Mouse (Mus musculus) E14TG2a.4 (cell line): ENCODE data around the gene Gm11938.
"Not testable (repeated sequence)": the region's sequence is repeated elsewhere in the genome, so short reads cannot be mapped to it uniquely, and the experiment has no call there.

Experiments
- H3K27me3 ChIP-seq: 2 replicates; pipeline ENCODE4 v1.6.1; 2014; ENCODE audit warnings: low read length, control low read depth; ENCODE audit not compliant: insufficient read depth
- H3K36me3 ChIP-seq: 2 replicates; pipeline ENCODE4 v1.6.1; 2014; ENCODE audit warnings: low read length, control low read depth; ENCODE audit not compliant: insufficient read depth
- H3K4me1 ChIP-seq: replicated peaks from 2 replicates; pipeline ENCODE4 v1.6.1; 2014; ENCODE audit warnings: low read depth, low read length, control low read depth
- H3K4me3 ChIP-seq: replicated peaks from 2 replicates; pipeline ENCODE4 v1.5.1; 2014; ENCODE audit warnings: mild to moderate bottlenecking, low read length
- H3K9me3 ChIP-seq: 2 replicates; pipeline ENCODE4 v1.6.1; 2014; ENCODE audit warnings: low read length, control low read depth
- CTCF ChIP-seq: conservative IDR thresholded peaks from 2 replicates; pipeline ENCODE4 v1.5.1; 2014; ENCODE audit warnings: low read length
- NANOG ChIP-seq: IDR thresholded peaks from 2 replicates; pipeline ENCODE4 v1.6.1; 2014; ENCODE audit warnings: borderline replicate concordance, low read length, mixed read lengths
- POU5F1 ChIP-seq: IDR thresholded peaks from 2 replicates; pipeline ENCODE4 v1.6.1; 2014; ENCODE audit warnings: low read length, borderline replicate concordance

The Gm11938 gene

DNA sequence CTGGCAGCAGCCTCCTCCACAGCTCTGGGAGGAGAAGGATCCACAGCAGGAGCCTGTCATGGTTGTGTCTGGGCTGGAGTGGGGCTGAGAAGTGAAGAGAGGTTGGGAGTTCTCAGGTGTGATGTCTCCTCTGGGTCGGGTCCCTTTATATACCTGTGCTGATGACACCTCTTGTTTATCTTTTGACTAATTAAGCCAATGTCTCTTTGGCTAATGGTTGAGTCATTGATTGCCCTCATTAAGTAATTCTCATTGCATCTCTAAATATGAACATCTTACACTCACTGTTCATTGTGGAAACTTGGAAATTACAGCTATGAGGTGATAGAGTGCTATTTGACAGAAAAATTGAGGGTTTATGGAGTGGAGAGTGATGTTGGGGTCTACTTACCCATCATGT is at the start of gene Gm11938:
Gene Gm11938 (minus strand): TSS at position 101 of the 400 bp plus-strand sequence.
- H3K36me3 ChIP-seq, H3K4me1 ChIP-seq, H3K4me3 ChIP-seq, H3K27me3 ChIP-seq, H3K9me3 ChIP-seq: not testable (repeated sequence)

DNA sequence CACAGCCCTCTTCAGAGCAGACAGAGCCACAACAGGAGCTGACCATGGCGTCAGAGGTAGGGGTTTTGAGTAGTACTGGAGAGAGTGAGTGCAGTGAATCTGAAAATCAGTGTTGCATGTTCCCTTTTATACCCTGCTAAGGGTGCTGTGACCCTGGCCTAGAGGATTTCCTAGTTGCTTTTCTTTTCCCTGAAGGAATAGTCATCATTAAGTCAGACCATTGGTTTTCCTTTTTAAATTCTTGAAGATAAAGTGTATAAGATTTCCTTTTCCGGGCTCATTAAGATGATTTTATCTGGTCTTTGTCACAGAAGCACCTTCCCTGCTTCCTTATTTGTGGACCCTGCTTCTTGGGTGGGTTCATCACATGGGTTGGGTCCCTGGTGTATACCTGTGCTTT is 47.0 kb upstream of the Gm11938 start, which contains the start of gene Gm11555:
Gene Gm11555 (minus strand): TSS at position 101 of the 400 bp plus-strand sequence.
- Histone ChIP-seq H3K4me3 (no peak within 1 kb of the TSS), H3K4me1 (no peaks in the 10 kb centered on the region), H3K27me3 (no peaks in the 10 kb centered on the region), H3K9me3 (no peaks in the 10 kb centered on the region), H3K36me3 (no peaks in the 10 kb centered on the region)
- no peak for TF ChIP-seq NANOG
- no peak for TF ChIP-seq POU5F1
- TF ChIP-seq CTCF = no peak

DNA sequence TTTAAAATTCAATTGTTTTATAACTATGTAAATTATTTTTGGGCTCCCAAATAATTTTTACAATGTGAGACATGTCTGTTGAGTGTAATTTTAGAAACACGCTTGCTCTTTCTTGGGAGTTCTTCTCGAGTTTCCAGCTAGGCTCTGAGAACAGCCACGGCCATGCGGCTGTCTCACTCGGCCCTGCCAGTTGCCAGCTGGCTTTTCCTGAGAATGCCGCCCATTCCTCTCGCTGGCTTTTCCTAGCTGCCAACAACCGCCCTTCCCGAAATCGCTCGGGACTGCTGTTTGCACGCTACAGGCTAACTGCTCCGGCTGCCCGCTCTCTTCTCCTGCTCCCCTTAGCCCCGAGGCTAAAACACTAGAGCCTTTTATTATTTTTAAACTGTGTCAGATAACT is 43.3 kb upstream of the Gm11938 start:
- Histone ChIP-seq H3K4me3 (no peak overlapping the region), H3K4me1 (no peaks in the 10 kb centered on the region), H3K36me3 (no peaks in the 10 kb centered on the region), H3K9me3 (no peaks in the 10 kb centered on the region), H3K27me3 (no peaks in the 10 kb centered on the region)
- no peak for TF ChIP-seq POU5F1
- TF ChIP-seq NANOG = no peak
- TF ChIP-seq CTCF = no peak

DNA sequence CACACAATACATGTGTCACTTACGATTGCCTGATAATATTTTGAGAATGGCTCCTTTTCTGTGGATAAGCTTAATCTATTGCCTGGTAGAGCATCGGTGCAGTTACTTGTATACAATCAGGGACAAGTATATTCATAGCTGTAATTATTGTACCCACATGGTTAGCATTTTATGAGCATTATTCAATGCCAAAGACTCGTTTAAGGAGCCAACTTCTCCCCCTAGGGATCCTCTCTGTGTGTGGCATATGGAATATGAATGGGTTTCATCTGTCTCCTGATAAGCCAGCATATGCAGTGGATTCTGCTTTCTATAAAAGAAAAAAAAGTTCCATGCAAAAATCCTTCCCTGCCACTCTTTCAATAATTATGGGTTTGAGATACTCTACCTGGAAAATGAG is 41.2 kb upstream of the Gm11938 start:
- TF ChIP-seq POU5F1 (no peak), CTCF (no peak), NANOG (no peak)
- Histone ChIP-seq H3K27me3 (no peaks in the 10 kb centered on the region), H3K36me3 (no peaks in the 10 kb centered on the region), H3K4me1 (no peaks in the 10 kb centered on the region), H3K4me3 (no peak overlapping the region), H3K9me3 (no peaks in the 10 kb centered on the region)

DNA sequence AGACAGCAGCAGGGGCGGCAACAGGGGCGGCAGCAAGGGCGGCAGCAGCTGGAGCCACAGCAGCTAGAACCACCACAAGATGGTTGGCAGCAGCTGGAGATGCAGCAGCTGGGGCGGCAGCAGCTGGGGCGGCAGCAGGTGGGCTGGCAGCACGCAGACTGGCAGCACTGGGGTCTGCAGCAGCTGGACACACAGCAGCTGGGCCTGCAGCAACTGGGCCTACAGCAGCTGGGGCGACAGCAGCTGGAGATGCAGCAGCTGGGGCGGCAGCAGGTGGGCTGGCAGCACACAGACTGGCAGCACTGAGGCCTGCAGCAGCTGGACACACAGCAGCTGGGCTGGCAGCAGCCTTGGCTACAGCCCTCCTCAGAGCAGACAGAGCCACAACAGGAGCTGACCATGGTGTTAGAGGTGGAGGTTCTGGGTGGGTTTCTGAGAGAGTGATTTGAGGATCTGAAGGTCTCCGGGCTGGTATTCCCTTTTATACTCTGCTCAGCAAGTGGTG is 40.6 kb upstream of the Gm11938 start, which contains the start of gene Krtap4-7:
Gene Krtap4-7 (minus strand): TSS at position 455 of the 505 bp plus-strand sequence.
- H3K27me3 ChIP-seq, H3K4me1 ChIP-seq, H3K9me3 ChIP-seq, H3K36me3 ChIP-seq, H3K4me3 ChIP-seq: not testable (repeated sequence)

DNA sequence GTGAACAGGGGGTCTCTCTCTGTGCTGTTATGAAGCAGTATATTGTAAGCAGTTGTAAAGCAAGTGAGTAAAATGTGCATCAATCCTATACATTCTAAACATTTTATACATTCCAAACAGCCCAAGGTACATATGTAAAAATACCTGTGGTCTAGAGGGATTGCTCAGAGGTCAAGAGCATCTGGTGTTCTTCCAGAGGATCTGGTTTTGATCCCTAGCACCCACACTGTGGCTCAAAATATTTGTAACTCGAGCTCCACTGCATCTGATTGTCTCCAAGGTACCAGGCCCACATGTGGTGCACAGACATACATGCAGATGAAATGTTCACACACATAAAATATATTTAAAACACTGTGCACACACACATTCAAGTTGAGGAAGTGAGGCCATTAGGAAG is 37.8 kb upstream of the Gm11938 start:
- Histone ChIP-seq H3K9me3 (no peaks in the 10 kb centered on the region), H3K4me1 (no peaks in the 10 kb centered on the region), H3K27me3 (no peaks in the 10 kb centered on the region), H3K36me3 (no peaks in the 10 kb centered on the region), H3K4me3 (no peak overlapping the region)
- TF ChIP-seq CTCF (no peak), POU5F1 (no peak), NANOG (no peak)

DNA sequence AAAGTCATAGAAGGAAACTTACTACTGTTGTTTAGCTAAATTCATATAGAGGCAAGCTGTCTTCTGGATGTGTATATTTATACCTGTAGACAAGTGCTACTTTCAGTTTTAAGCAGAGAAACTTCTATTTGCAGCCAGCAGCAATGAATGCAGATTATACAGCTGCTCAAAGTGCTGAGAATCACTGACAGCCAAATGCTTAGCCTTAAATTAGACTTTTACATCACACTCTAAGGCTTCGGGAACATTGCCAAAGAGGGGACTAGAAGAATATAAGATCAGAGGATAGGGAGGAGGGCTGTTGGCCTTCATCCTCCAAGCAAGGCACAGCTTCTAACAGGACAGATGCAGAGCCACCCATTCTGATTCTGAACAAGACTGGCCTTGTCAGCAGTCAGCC is 34.0 kb upstream of the Gm11938 start:
- Histone ChIP-seq H3K9me3 (no peaks in the 10 kb centered on the region), H3K27me3 (no peaks in the 10 kb centered on the region), H3K4me3 (no peak overlapping the region), H3K36me3 (no peaks in the 10 kb centered on the region), H3K4me1 (no peaks in the 10 kb centered on the region)
- TF ChIP-seq CTCF = no peak
- no peak for TF ChIP-seq POU5F1
- no peak for TF ChIP-seq NANOG

DNA sequence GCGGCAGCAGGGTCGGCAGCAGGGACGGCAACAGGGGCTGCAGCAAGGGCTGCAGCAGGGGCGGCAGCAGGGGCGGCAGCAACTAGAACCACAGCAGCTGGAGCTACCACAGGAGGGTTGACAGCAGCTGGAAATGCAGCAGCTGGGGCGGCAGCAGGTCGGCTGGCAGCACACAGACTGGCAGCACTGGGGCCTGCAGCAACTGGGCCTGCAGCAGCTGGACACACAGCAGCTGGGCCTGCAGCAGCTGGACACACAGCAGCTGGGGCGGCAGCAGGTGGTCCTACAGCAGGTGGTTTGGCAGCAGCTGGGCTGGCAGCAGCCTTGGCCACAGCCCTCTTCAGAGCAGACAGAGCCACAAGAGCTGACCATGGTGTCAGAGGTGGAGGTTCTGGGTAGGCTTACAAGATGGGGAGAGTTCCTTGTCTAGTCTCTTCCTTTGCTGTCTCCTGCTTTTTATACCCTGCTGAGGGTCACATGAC is 31.6 kb upstream of the Gm11938 start, which contains the start of gene Krtap4-2:
Gene Krtap4-2 (minus strand): TSS at position 432 of the 482 bp plus-strand sequence.
- Histone ChIP-seq H3K36me3 (no peaks in the 10 kb centered on the region), H3K4me1 (no peaks in the 10 kb centered on the region), H3K4me3 (no peak within 1 kb of the TSS), H3K9me3 (no peaks in the 10 kb centered on the region), H3K27me3 (peaks cover 5% of the 10 kb centered on the region; the same call in 1 of the 2 replicates)
- TF ChIP-seq CTCF = no peak

DNA sequence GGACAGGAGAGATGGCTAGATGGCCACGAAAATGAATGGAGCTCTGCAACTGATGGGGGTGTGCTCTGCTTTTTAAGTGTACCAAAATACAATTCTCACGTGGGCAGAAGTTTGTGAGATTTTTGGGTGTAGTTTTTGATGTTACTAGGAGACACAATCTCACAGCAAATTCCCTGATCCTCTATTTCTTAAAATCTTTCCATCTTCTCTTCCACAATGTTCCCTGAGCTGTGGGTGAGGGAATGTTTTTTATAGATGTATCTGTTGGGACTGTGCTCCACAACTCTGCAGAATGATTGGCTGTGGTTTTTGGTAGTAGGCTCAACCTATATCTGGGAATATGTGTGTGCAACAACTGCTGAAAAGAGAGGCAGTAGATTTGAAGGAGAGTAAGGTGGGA is 30.2 kb upstream of the Gm11938 start:
- no peak for TF ChIP-seq CTCF
- no peak for TF ChIP-seq POU5F1
- no peak for TF ChIP-seq NANOG
- H3K9me3 ChIP-seq = no peaks in the 10 kb centered on the region
- peaks cover 5% of the 10 kb centered on the region; the same call in 1 of the 2 replicates for H3K27me3 ChIP-seq
- H3K36me3 ChIP-seq = no peaks in the 10 kb centered on the region
- no peak overlapping the region for H3K4me3 ChIP-seq
- no peaks in the 10 kb centered on the region for H3K4me1 ChIP-seq

DNA sequence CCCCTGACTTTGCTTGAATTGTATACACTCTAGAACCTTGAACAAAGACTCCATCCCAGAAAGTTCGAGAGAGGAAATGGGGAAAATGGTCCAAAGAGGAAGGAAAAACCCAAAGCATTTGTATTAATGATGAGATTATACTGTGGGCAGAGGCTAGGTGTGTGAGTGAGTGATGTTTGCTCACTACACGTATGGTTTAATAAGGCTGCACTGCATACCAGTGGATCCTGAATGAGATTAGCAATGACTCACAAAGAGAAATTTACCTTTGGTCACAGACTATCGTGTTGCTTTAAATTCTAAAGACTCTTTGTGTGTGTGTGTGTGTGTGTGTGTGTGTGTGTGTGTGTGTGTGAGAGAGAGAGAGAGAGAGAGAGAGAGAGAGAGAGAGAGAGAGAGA is 27.8 kb upstream of the Gm11938 start:
- Histone ChIP-seq H3K27me3 (peaks cover 5% of the 10 kb centered on the region; the same call in 1 of the 2 replicates), H3K4me3 (no peak overlapping the region), H3K9me3 (no peaks in the 10 kb centered on the region), H3K36me3 (no peaks in the 10 kb centered on the region), H3K4me1 (no peaks in the 10 kb centered on the region)
- no peak for TF ChIP-seq NANOG
- no peak for TF ChIP-seq POU5F1
- TF ChIP-seq CTCF = no peak
